Mouse (Mus musculus): Measurements from ENCODE around the gene Tusc2. TPM values are rescaled to one million over a fixed set of nuclear protein-coding genes. Genes with fewer than 3 reads are reported as not detected.

The Tusc2 gene
- polyA plus RNA-seq, 1 experiment, result 23.6 TPM

DNA sequence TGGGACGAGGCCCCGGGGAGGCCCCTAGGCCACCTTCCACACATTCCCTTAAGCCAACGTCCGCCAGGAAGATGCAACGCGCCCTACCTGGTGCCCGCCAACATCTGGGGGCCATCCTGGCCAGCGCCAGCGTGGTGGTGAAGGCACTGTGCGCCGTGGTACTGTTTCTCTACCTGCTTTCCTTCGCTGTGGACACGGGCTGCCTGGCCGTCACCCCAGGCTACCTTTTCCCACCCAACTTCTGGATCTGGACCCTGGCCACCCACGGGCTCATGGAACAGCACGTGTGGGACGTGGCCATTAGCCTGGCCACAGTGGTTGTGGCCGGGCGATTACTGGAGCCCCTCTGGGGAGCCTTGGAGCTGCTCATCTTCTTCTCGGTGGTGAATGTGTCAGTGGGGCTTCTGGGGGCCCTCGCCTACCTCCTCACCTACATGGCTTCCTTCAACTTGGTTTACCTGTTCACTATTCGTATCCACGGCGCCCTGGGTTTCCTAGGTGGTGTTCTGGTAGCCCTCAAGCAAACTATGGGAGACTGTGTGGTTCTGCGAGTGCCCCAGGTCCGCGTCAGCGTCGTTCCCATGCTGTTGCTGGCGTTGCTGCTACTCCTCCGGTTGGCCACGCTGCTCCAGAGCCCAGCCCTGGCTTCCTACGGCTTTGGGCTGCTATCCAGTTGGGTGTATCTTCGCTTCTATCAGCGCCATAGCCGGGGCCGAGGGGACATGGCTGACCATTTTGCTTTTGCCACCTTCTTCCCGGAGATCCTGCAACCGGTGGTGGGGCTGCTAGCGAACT, 28.4 kb upstream of the Tusc2 start:
- Histone ChIP-seq H3K4me1 (ENCODE audit: control insufficient read depth, insufficient read depth, low read length) (peaks cover 11% of the 10 kb centered on the region), H3K27ac (ENCODE audit: insufficient read depth, low read depth, low read length) (peak overlapping the region; percentile 79), H3K4me3 (ENCODE audit: insufficient read depth, low read length) (peak overlapping the region; percentile 81)
- TF ChIP-seq POLR2A (IDR thresholded peaks at IDR 0.05; ENCODE audit: borderline replicate concordance, low read depth, low read length) (no peak), CTCF (IDR thresholded peaks at IDR 0.05; ENCODE audit: low read depth, low read length) (no peak)

GRCm38 (mm10) chr9:107538231-107538630, 24.8 kb upstream of the Tusc2 start:
- Histone ChIP-seq H3K4me3 (ENCODE audit: insufficient read depth, low read length) (no peak overlapping the region), H3K27ac (ENCODE audit: insufficient read depth, low read depth, low read length) (no peak overlapping the region), H3K4me1 (ENCODE audit: control insufficient read depth, insufficient read depth, low read length) (peaks cover 17% of the 10 kb centered on the region)
- TF ChIP-seq POLR2A (IDR thresholded peaks at IDR 0.05; ENCODE audit: borderline replicate concordance, low read depth, low read length), result no peak
- TF ChIP-seq CTCF (IDR thresholded peaks at IDR 0.05; ENCODE audit: low read depth, low read length), result no peak

DNA sequence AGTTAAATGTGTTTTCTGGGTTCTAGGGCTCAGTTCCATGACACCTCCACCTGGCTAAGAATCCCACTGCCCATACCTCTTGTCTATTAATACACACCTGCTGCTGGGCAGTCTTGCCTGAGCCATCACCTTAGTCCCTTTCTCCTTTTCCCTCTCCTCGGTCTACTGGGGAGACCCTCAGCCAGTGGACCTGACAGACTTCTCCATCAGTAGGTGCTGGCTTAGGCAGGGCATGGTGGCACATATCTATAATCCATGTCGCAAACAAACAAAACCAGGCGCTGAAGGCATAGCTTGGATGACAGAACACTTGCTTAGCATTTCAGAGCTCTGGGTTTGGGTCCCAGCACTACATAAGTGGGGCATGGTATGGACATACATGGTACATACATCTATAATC, 24.3 kb upstream of the Tusc2 start:
- Histone ChIP-seq H3K4me3 (ENCODE audit: insufficient read depth, low read length) (no peak overlapping the region), H3K4me1 (ENCODE audit: control insufficient read depth, insufficient read depth, low read length) (peaks cover 17% of the 10 kb centered on the region), H3K27ac (ENCODE audit: insufficient read depth, low read depth, low read length) (no peak overlapping the region)
- TF ChIP-seq POLR2A (IDR thresholded peaks at IDR 0.05; ENCODE audit: borderline replicate concordance, low read depth, low read length) (no peak), CTCF (IDR thresholded peaks at IDR 0.05; ENCODE audit: low read depth, low read length) (no peak)

DNA sequence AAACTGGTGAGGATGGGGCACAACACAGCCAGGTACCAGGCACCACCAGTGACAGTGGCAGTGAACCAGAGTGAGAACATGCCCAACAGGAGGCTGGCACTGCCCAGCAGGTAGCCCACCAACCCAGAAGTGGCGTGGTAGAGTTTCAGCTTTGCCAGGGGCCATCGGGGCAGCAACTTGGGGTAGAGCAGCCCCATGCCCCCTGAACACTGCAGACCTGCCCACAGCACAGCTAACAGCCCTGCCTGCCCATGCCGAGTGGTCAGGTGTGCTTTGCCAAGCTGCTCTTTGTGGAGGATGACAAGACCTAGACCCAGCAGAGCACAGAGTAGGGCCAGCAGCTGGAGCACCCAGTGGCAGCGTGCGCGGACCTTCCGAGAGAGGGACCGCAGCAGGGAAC, 23.1 kb upstream of the Tusc2 start:
- H3K4me3 ChIP-seq (ENCODE audit: insufficient read depth, low read length), result no peak overlapping the region
- no peak overlapping the region for H3K27ac ChIP-seq (ENCODE audit: insufficient read depth, low read depth, low read length)
- TF ChIP-seq CTCF (IDR thresholded peaks at IDR 0.05; ENCODE audit: low read depth, low read length), result no peak
- no peak for TF ChIP-seq POLR2A (IDR thresholded peaks at IDR 0.05; ENCODE audit: borderline replicate concordance, low read depth, low read length)
- H3K4me1 ChIP-seq (ENCODE audit: control insufficient read depth, insufficient read depth, low read length), result peaks cover 17% of the 10 kb centered on the region

GRCm38 (mm10) chr9:107540420-107540819, 22.6 kb upstream of the Tusc2 start:
- peaks cover 17% of the 10 kb centered on the region for H3K4me1 ChIP-seq (ENCODE audit: control insufficient read depth, insufficient read depth, low read length)
- TF ChIP-seq CTCF (IDR thresholded peaks at IDR 0.05; ENCODE audit: low read depth, low read length) (no peak), POLR2A (IDR thresholded peaks at IDR 0.05; ENCODE audit: borderline replicate concordance, low read depth, low read length) (no peak)
- no peak overlapping the region for H3K4me3 ChIP-seq (ENCODE audit: insufficient read depth, low read length)

GRCm38 (mm10) chr9:107541005-107541404, 22.1 kb upstream of the Tusc2 start:
- peak overlapping the region; percentile 67 for H3K4me3 ChIP-seq (ENCODE audit: insufficient read depth, low read length)
- H3K4me1 ChIP-seq (ENCODE audit: control insufficient read depth, insufficient read depth, low read length), result peaks cover 15% of the 10 kb centered on the region

More at GRCm38 (mm10) chr9:107540420-107540819, 22.6 kb upstream of the Tusc2 start:
- H3K27ac ChIP-seq (ENCODE audit: insufficient read depth, low read depth, low read length), result no peak overlapping the region

DNA sequence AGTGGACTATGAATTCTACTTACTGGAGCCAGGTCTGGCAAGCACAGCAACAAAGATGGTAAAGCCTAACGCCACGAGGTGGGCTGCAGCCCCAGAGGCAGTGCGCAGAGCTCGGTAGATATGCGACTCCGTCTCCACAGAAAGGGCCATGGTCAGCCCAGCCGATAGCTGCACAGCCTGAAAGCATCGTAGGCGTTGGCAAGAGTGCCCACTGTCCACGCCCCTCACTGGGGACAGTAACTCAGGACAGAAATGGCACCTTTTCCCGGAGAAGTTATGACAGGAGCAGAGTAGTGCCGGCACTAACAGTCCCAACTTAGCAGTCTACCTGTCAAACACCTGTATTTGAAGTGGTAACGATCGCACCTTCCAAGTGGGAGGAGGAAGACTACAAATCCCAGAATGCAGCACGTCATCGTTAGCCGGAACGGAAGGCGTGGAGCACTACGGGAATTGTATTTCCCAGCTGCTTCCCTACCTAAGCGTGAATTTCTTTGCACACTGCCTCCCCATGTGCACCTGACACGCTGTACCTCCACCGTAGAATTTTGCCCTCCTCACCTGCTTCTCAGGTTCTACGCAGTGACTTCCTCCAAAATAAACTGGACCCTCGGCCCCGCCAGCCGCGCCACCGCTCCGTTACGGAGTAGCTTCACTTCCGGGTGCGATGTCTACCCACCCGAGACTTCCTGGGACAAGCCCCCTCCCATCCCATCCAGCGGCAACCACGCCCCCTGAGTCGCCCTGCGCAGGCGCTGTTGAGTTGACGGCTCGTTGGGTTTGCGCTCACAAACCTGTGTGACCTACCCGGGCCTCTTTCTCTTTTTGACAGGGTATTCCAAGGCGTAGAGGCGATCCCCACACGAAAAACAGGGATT, 21.3 kb upstream of the Tusc2 start, which contains the start of the genes Cyb561d2 and Nprl2:
Gene Cyb561d2, minus strand, starts transcription at position 720 of the 878 bp plus-strand sequence.
Gene Nprl2, plus strand, starts transcription at position 753 of the 878 bp plus-strand sequence.
- Histone ChIP-seq H3K4me3 (ENCODE audit: insufficient read depth, low read length) (peak within 1 kb of the TSS; percentile 67), H3K4me1 (ENCODE audit: control insufficient read depth, insufficient read depth, low read length) (peaks cover 11% of the 10 kb centered on the region), H3K27ac (ENCODE audit: insufficient read depth, low read depth, low read length) (peak within 1 kb of the TSS; percentile 32)
- TF ChIP-seq POLR2A (IDR thresholded peaks at IDR 0.05; ENCODE audit: borderline replicate concordance, low read depth, low read length), result peak; percentile 80
- TF ChIP-seq CTCF (IDR thresholded peaks at IDR 0.05; ENCODE audit: low read depth, low read length), result no peak

More at GRCm38 (mm10) chr9:107541005-107541404, 22.1 kb upstream of the Tusc2 start:
- no peak overlapping the region for H3K27ac ChIP-seq (ENCODE audit: insufficient read depth, low read depth, low read length)
- TF ChIP-seq CTCF (IDR thresholded peaks at IDR 0.05; ENCODE audit: low read depth, low read length) (no peak), POLR2A (IDR thresholded peaks at IDR 0.05; ENCODE audit: borderline replicate concordance, low read depth, low read length) (no peak)

DNA sequence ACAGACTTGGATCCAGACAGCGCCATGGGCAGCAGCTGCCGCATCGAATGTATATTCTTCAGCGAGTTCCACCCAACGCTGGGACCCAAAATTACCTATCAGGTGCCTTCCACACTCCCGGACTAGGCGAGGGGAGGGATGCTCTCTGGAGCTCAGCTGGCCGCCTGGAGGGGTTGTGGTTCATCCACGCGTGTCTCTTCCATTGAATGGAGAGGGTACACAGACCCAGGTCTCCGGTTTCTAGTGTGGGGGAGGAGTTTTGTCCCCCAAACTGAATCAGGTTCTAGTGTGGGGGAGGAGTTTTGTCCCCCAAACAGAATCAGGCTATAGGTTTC, 20.7 kb upstream of the Tusc2 start:
- Histone ChIP-seq H3K27ac (ENCODE audit: insufficient read depth, low read depth, low read length) (no peak overlapping the region), H3K4me1 (ENCODE audit: control insufficient read depth, insufficient read depth, low read length) (peaks cover 10% of the 10 kb centered on the region), H3K4me3 (ENCODE audit: insufficient read depth, low read length) (peak overlapping the region; percentile 67)
- TF ChIP-seq POLR2A (IDR thresholded peaks at IDR 0.05; ENCODE audit: borderline replicate concordance, low read depth, low read length) (no peak), CTCF (IDR thresholded peaks at IDR 0.05; ENCODE audit: low read depth, low read length) (no peak)

- TF ChIP-seq POLR2A (IDR thresholded peaks at IDR 0.05; ENCODE audit: borderline replicate concordance, low read depth, low read length) (no peak), CTCF (IDR thresholded peaks at IDR 0.05; ENCODE audit: low read depth, low read length) (no peak)
- peak overlapping the region; percentile 67 for H3K4me3 ChIP-seq (ENCODE audit: insufficient read depth, low read length)
- no peak overlapping the region for H3K27ac ChIP-seq (ENCODE audit: insufficient read depth, low read depth, low read length)
- H3K4me1 ChIP-seq (ENCODE audit: control insufficient read depth, insufficient read depth, low read length), result peaks cover 14% of the 10 kb centered on the region
These were observed 20.3 kb upstream of the Tusc2 start for GRCm38 (mm10) chr9:107542721-107543120.
